Mouse (Mus musculus) ES-Bruce4 (cell line): ENCODE results near the gene Bmp2k. TPM values are rescaled to one million over a fixed set of nuclear protein-coding genes. Genes with fewer than 3 reads are reported as not detected.

Source experiments
- H3K27ac ChIP-seq: 2 replicates; pipeline ENCODE4 v1.5.1; 2012; ENCODE audit warnings: low read length, inconsistent platforms; ENCODE audit not compliant: insufficient read depth
- H3K27me3 ChIP-seq: 2 replicates; pipeline ENCODE4 v1.6.1; 2012; ENCODE audit warnings: mild to moderate bottlenecking, low read length, inconsistent platforms; ENCODE audit not compliant: control insufficient read depth, poor library complexity, insufficient read depth, severe bottlenecking
- H3K36me3 ChIP-seq: 2 replicates; pipeline ENCODE4 v1.6.1; 2012; ENCODE audit warnings: inconsistent platforms, mild to moderate bottlenecking, low read length, moderate library complexity; ENCODE audit not compliant: control insufficient read depth, poor library complexity, insufficient read depth, severe bottlenecking
- H3K4me1 ChIP-seq: one replicate; pipeline ENCODE4 v1.8.1; 2011; ENCODE audit warnings: low read length; ENCODE audit not compliant: control insufficient read depth, insufficient read depth
- H3K4me3 ChIP-seq: 2 replicates; pipeline ENCODE4 v1.5.1; 2011; ENCODE audit warnings: low read depth, mild to moderate bottlenecking, low read length
- H3K9ac ChIP-seq: 2 replicates; pipeline ENCODE4 v1.6.1; 2012; ENCODE audit warnings: low read depth, mild to moderate bottlenecking, inconsistent platforms; ENCODE audit not compliant: poor library complexity, severe bottlenecking
- H3K9me3 ChIP-seq: replicated peaks from 2 replicates; pipeline ENCODE4 v1.6.1; 2012; ENCODE audit warnings: mild to moderate bottlenecking, low read length, inconsistent platforms; ENCODE audit not compliant: control insufficient read depth, poor library complexity, insufficient read depth, severe bottlenecking
- CTCF ChIP-seq: IDR thresholded peaks from one replicate; pipeline ENCODE4 v1.8.1; 2011; ENCODE audit warnings: low read depth, low read length
- EP300 ChIP-seq: IDR thresholded peaks from 2 replicates; pipeline ENCODE4 v1.6.1; 2011; ENCODE audit warnings: low read depth, low read length; ENCODE audit not compliant: insufficient read depth
- POLR2A ChIP-seq: IDR thresholded peaks from one replicate; pipeline ENCODE4 v1.8.1; 2011; ENCODE audit warnings: low read length; ENCODE audit not compliant: insufficient read depth
- polyA plus RNA-seq: library from polyadenylated mRNA; stranded (reverse); fragments of >200 nt; gene quantifications from 2 replicates; pipeline ENCODE4 v1.2.4, GENCODE M21; 2011; ENCODE audit warnings: low read depth; ENCODE audit not compliant: missing spikeins, insufficient read depth, insufficient read length

The Bmp2k gene
- polyA plus RNA-seq, 1 experiment = 10.3 TPM

GRCm38 (mm10) chr5:96954040-96954439 is 43.4 kb upstream of the Bmp2k start:
- H3K9ac ChIP-seq = no peak overlapping the region
- no peaks in the 10 kb centered on the region for H3K36me3 ChIP-seq
- no peaks in the 10 kb centered on the region for H3K4me1 ChIP-seq
- no peaks in the 10 kb centered on the region for H3K9me3 ChIP-seq
- TF ChIP-seq CTCF (no peak), POLR2A (no peak), EP300 (no peak)
- H3K27me3 ChIP-seq = no peaks in the 10 kb centered on the region
- no peak overlapping the region for H3K27ac ChIP-seq
- H3K4me3 ChIP-seq = no peak overlapping the region

DNA sequence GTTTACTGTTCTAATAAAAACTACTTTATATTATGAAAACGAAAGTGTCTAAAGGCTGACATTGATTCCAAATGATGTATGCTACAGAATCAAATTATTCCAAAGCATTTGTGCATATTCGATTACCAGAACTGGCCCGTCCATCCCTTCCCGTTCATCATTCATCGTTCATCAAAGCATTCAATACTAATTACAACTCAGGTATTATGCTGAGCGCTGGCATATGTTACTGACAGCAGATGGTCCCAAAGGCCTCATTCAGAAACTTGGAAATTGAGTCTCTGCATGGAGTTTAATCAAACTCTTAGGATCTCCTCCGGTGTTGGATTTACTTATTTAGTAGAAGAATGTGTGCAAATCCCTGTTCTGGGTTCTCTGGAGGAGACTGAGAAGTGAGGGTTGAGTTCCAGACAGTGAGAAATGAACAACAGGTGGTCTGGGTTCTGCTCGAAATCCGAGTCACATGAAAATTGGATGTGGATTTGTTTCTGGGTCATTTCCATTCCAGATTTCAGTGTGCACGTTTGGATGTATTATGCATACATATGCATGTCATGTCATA is 42.9 kb upstream of the Bmp2k start:
- TF ChIP-seq POLR2A (no peak), CTCF (no peak), EP300 (no peak)
- Histone ChIP-seq H3K4me3 (no peak overlapping the region), H3K36me3 (no peaks in the 10 kb centered on the region)

GRCm38 (mm10) chr5:96956926-96957325 is 40.6 kb upstream of the Bmp2k start:
- H3K36me3 ChIP-seq = no peaks in the 10 kb centered on the region
- H3K4me3 ChIP-seq = no peak overlapping the region
- no peak for TF ChIP-seq CTCF
- TF ChIP-seq POLR2A = no peak
- no peak for TF ChIP-seq EP300
- no peaks in the 10 kb centered on the region for H3K9me3 ChIP-seq
- H3K27ac ChIP-seq = no peak overlapping the region
- no peaks in the 10 kb centered on the region for H3K27me3 ChIP-seq
- no peak overlapping the region for H3K9ac ChIP-seq
- H3K4me1 ChIP-seq = no peaks in the 10 kb centered on the region

More for the DNA sequence above, 42.9 kb upstream of the Bmp2k start:
- Histone ChIP-seq H3K9me3 (no peaks in the 10 kb centered on the region), H3K9ac (no peak overlapping the region), H3K4me1 (no peaks in the 10 kb centered on the region), H3K27me3 (no peaks in the 10 kb centered on the region), H3K27ac (no peak overlapping the region)

GRCm38 (mm10) chr5:96961122-96961521 is 36.4 kb upstream of the Bmp2k start:
- no peaks in the 10 kb centered on the region for H3K27me3 ChIP-seq

DNA sequence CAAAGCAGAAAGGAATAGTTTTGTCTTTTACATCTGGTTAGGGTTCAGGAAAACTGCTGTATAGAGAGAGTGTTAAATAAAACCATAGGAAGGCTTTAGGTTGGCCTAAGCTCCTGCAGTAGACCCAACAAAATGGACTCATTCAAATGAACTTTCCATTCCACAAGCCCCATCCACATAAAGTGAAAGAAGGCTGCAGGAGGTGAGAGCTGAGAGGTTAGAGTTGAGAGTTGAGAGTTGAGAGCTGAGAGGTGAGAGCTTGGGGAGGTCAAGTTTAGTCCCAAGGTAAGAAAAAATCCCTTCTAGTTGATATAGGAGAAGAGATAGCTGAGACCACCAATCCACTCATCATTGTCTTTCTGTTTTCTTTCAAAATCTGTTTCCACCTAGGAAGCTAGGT is 35.6 kb upstream of the Bmp2k start:
- H3K9me3 ChIP-seq = no peaks in the 10 kb centered on the region
- no peaks in the 10 kb centered on the region for H3K27me3 ChIP-seq
- H3K4me1 ChIP-seq = peaks cover 3% of the 10 kb centered on the region
- no peak for TF ChIP-seq CTCF
- no peak for TF ChIP-seq POLR2A
- H3K9ac ChIP-seq = no peak overlapping the region
- no peaks in the 10 kb centered on the region for H3K36me3 ChIP-seq
- H3K27ac ChIP-seq = no peak overlapping the region
- H3K4me3 ChIP-seq = no peak overlapping the region

More at GRCm38 (mm10) chr5:96961122-96961521, 36.4 kb upstream of the Bmp2k start:
- TF ChIP-seq CTCF (no peak), POLR2A (no peak), EP300 (no peak)
- no peak overlapping the region for H3K9ac ChIP-seq
- H3K4me1 ChIP-seq = peaks cover 3% of the 10 kb centered on the region
- H3K27ac ChIP-seq = no peak overlapping the region
- no peaks in the 10 kb centered on the region for H3K9me3 ChIP-seq
- no peak overlapping the region for H3K4me3 ChIP-seq
- no peaks in the 10 kb centered on the region for H3K36me3 ChIP-seq

DNA sequence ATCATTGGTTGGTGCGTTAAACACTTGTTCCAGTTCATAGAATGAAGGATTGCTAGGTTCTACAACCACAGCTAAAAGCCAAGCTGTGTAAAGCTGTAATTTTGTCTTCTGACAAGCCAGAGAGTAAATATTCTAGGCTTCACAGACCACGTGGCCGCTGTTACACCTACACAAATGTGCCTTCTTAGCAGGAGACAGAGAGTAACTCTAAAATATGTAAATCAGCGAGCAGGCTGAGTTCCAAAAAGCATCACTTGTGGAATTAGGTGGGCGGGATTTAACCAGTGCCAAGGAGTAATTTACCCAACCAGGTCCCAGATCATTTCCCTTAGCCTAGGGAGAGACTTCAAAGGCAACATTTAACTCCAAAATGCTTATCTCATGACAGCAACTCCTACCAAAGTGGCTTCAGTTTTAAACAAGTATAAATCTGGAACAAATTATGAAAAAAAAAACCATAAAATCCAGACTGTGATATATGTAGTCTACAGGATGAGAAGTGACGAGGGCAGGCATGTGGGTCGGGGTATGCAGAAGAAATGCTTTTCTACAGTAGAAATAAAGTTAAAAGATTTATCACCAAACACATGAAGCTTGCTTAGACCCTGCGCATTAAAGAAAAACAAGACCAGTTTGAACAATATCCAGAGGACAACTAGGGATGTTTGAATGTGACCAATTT is 35.1 kb upstream of the Bmp2k start:
- no peaks in the 10 kb centered on the region for H3K36me3 ChIP-seq
- H3K9me3 ChIP-seq = no peaks in the 10 kb centered on the region
- H3K27me3 ChIP-seq = no peaks in the 10 kb centered on the region
- no peak overlapping the region for H3K27ac ChIP-seq
- TF ChIP-seq EP300 = no peak
- TF ChIP-seq CTCF = no peak
- TF ChIP-seq POLR2A = no peak
- H3K4me3 ChIP-seq = no peak overlapping the region
- peaks cover 3% of the 10 kb centered on the region for H3K4me1 ChIP-seq
- H3K9ac ChIP-seq = no peak overlapping the region
